Mouse (Mus musculus) liver, embryonic 14.5 days (tissue): ENCODE data around the gene Gpr183. TPM values are rescaled to one million over a fixed set of nuclear protein-coding genes. Genes with fewer than 3 reads are reported as not detected.

Experiments used
- ATAC-seq: fragments of 200-750 bp; cut with Nextera tagmentation; 2 replicates; pipeline ENCODE4 v1.8.0; 2017; ENCODE audit warnings: moderate number of reproducible peaks, mild to moderate bottlenecking, moderate library complexity; ENCODE audit not compliant: insufficient read depth
- DNase-seq, 3 experiments: peaks; one replicate each; pipeline ENCODE4 v3.0.0-alpha.2; 2012 to 2013; ENCODE audit warnings: low read depth in 3 of 3, low spot score in 3 of 3
- H3K27ac ChIP-seq: fragments of 300-500 bp; sonication (generic); 2 replicates; pipeline ENCODE4 v1.5.1; 2014; ENCODE audit warnings: moderate library complexity, mild to moderate bottlenecking, control low read depth, inconsistent platforms
- H3K27me3 ChIP-seq: fragments of 300-500 bp; sonication (generic); 2 replicates; pipeline ENCODE4 v1.6.1; 2014; ENCODE audit warnings: mild to moderate bottlenecking, low read length, moderate library complexity; ENCODE audit not compliant: control insufficient read depth, insufficient read depth
- H3K36me3 ChIP-seq: fragments of 300-500 bp; sonication (generic); replicated peaks from 2 replicates; pipeline ENCODE4 v1.6.1; 2014; ENCODE audit warnings: low read depth; ENCODE audit not compliant: control insufficient read depth, insufficient read depth
- H3K4me1 ChIP-seq, 2 experiments: fragments of 200-500 bp in 1 of 2; fragments of 300-500 bp in 1 of 2; sonication (generic) in 1 of 2; replicated peaks; 2 replicates each; pipeline ENCODE4 v1.6.1; 2012 to 2014; ENCODE audit warnings: antibody characterized with exemption in 1 of 2, inconsistent platforms in 1 of 2, low read length in 1 of 2; ENCODE audit not compliant: control insufficient read depth in 2 of 2, insufficient read depth in 2 of 2
- H3K4me2 ChIP-seq: fragments of 300-500 bp; sonication (generic); 2 replicates; pipeline ENCODE4 v1.6.1; 2014; ENCODE audit warnings: low read depth, mild to moderate bottlenecking, control low read depth, moderate library complexity
- H3K4me3 ChIP-seq, 2 experiments: fragments of 200-500 bp in 1 of 2; fragments of 300-500 bp in 1 of 2; sonication (generic) in 1 of 2; 2 replicates each; pipeline ENCODE4 v1.5.1; 2012 to 2014; ENCODE audit warnings: low read depth in 2 of 2, low read length in 2 of 2, mild to moderate bottlenecking in 2 of 2, control low read depth in 1 of 2, inconsistent platforms in 1 of 2, moderate library complexity in 1 of 2; ENCODE audit not compliant: insufficient read depth in 1 of 2
- H3K9ac ChIP-seq: fragments of 300-500 bp; sonication (generic); replicated peaks from 2 replicates; pipeline ENCODE4 v1.6.1; 2014; ENCODE audit warnings: mild to moderate bottlenecking, control low read depth, moderate library complexity
- H3K9me3 ChIP-seq: fragments of 300-500 bp; sonication (generic); 2 replicates; pipeline ENCODE4 v1.6.1; 2016; ENCODE audit warnings: low read length, mixed read lengths; ENCODE audit not compliant: control insufficient read depth
- CTCF ChIP-seq: IDR thresholded peaks from 2 replicates; pipeline ENCODE4 v1.5.1; 2016; ENCODE audit warnings: antibody characterized with exemption, low read depth, control low read depth
- EP300 ChIP-seq: IDR thresholded peaks from 2 replicates; pipeline ENCODE4 v1.6.1; 2016; ENCODE audit warnings: antibody characterized with exemption, low read depth
- WGBS: fragments of 180-500 bp; shearing (Covaris S2); extraction: QIAGEN DNeasy Blood & Tissue Kit; methylation state at CpG from one replicate; pipeline ENCODE4 v1.1.7; 2014; ENCODE audit not compliant: insufficient replicate concordance; 5-methylcytosine and 5-hydroxymethylcytosine counted together
- polyA plus RNA-seq, 2 experiments: library from polyadenylated mRNA; depleted of rRNA in 1 of 2; stranded (reverse) in 1 of 2; unstranded in 1 of 2; fragments of >200 nt; fragmentation: Nextera tagmentation in 1 of 2; extraction: Ambion mirVana in 1 of 2; gene quantifications; 2 replicates each; pipeline versions ENCODE4 v1.2.1 to v1.2.3; 2012 to 2014

Gene Gpr183
- polyA plus RNA-seq, 2 experiments, result 0.62 to 0.75 TPM

DNA sequence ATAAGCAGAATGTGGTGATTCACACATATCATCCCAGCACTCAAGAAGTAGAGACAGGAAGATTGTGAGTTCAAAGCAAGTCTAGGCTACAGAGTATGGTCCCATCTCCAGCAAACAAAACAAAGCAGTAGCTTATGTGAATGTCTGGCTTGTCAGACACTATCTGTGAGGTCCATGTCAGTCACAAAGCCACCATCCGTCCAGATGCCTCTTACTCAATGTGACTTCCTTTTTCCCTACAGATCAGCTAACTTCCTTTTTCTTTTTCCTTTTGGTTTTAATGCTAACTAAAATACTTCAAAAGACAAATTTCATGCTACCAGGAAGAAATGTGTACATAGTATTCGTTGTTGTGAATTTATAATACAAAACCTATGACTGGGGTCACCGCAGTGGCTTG is 20.5 kb upstream of the Gpr183 start:
- no peaks in the 10 kb centered on the region for H3K9me3 ChIP-seq
- H3K36me3 ChIP-seq, result no peaks in the 10 kb centered on the region
- H3K27me3 ChIP-seq, result no peaks in the 10 kb centered on the region
- 16% methylated on average over 3 of the region's 3 CpGs for WGBS
- DNase-seq (no peak), ATAC-seq (no peak)
- H3K4me3 ChIP-seq, result no peak overlapping the region
- H3K9ac ChIP-seq, result no peak overlapping the region
- TF ChIP-seq EP300 (no peak), CTCF (no peak)
- no peak overlapping the region for H3K4me2 ChIP-seq
- no peak overlapping the region for H3K27ac ChIP-seq
- peaks cover 0 to 19% of the 10 kb centered on the region in 2 experiments; a peak in 2 of 4 replicates for H3K4me1 ChIP-seq

DNA sequence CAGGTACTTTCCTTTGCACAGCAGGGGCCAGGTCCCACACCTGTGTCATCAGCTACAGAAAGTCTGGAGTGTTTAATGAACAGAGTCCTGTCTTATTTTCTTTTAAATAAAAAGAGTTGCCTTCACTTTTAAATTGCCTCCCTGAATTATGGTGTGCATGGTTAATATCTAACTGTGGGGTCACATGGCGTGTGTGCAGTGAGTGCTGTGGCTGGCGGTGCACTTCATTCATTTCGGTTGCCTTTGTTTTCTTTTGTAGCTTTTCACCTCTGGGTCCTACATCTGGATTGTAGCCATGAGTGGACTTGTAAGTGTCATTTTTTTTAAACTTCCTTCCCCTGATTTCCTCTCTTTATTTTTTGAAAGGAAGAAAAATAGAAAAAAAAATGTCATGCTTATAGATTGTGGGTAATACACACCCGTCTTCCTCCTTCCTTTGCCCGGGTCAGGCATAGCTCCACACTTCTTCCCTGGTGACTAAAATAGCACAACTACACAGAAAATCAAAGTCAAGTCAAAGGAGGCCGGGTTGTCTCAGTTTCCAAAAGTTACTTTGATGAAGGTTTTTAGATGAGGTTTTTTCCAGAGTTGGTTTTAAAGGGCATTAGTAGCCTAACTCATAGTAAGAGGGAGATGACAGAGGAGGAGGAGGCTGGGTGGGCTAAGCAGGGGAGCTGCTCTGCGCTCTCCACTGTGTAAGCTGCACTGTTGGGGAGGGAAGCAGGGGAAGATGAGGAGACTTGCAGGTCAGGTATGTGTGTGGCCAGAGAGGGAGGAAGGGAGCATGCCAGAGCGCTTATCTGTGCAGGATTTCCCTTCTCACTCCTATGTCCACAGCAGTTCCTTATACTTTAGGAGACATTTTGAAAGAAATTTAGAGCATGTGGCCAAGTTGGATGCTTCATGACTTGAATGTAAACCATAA is 18.3 kb upstream of the Gpr183 start:
- no peaks in the 10 kb centered on the region for H3K36me3 ChIP-seq
- H3K4me2 ChIP-seq, result no peak overlapping the region
- H3K9ac ChIP-seq, result no peak overlapping the region
- TF ChIP-seq EP300 (no peak), CTCF (no peak)
- WGBS, result 35% methylated on average over 8 of the region's 8 CpGs
- H3K4me3 ChIP-seq, result no peak overlapping the region
- no peaks in the 10 kb centered on the region for H3K27me3 ChIP-seq
- H3K27ac ChIP-seq, result no peak overlapping the region
- no peak for DNase-seq
- peaks cover 0 to 14% of the 10 kb centered on the region in 2 experiments; a peak in 2 of 4 replicates for H3K4me1 ChIP-seq
- no peaks in the 10 kb centered on the region for H3K9me3 ChIP-seq
- peak; percentile 39; the same call in 1 of the 2 replicates for ATAC-seq

DNA sequence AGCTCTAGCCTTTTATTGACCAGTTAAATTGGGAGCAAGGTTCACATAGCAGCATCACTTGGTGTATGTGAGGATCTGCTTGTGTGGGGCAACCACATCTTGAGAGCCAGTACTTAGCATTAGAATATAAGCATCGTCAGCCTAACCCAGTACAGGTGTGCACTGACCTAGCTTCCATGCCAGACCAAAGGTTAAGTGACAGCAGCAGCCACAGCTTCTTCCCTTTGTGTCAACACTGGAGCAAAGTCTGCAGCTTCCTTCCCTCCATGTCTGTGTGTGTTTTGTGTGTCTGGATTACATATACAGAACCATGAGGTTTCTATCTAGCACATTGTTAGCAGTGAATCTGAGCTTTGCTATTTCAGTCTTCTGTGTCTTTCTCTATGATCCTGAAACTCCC is 16.5 kb upstream of the Gpr183 start:
- DNase-seq (no peak), ATAC-seq (no peak)
- peaks cover 0 to 12% of the 10 kb centered on the region in 2 experiments; a peak in 2 of 4 replicates for H3K4me1 ChIP-seq
- WGBS, result 64% methylated on average over 1 of the region's 1 CpGs
- no peak overlapping the region for H3K4me3 ChIP-seq
- H3K27me3 ChIP-seq, result no peaks in the 10 kb centered on the region
- no peak for TF ChIP-seq CTCF
- TF ChIP-seq EP300, result no peak
- H3K4me2 ChIP-seq, result no peak overlapping the region
- no peaks in the 10 kb centered on the region for H3K9me3 ChIP-seq
- H3K27ac ChIP-seq, result no peak overlapping the region
- H3K36me3 ChIP-seq, result no peaks in the 10 kb centered on the region
- H3K9ac ChIP-seq, result no peak overlapping the region

DNA sequence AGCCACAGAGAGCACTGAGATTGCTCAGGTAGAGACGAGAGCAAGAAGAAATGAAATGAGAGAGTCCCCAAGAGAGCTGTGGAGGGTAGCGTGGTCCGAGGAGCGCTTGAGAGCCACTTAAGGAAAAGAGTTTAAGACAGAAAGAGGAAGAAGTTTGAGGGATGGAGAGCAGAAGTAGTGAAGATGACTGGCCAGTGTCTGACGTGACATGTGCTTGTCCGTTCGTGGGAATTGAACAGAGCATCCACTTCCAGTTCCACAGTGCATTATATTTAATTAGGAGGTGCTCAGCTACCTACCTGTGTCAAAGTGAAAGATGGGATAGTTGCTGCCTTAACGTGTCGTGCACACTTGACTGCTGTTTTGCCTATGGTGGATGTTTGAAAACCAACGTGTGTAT is 8.1 kb upstream of the Gpr183 start:
- Histone ChIP-seq H3K27ac (no peak overlapping the region), H3K4me3 (no peak overlapping the region), H3K9ac (no peak overlapping the region), H3K9me3 (no peaks in the 10 kb centered on the region), H3K36me3 (no peaks in the 10 kb centered on the region), H3K4me2 (no peak overlapping the region), H3K4me1 (no peaks in the 10 kb centered on the region), H3K27me3 (no peaks in the 10 kb centered on the region)
- TF ChIP-seq CTCF, result no peak
- no peak for TF ChIP-seq EP300
- WGBS, result 68% methylated on average over 10 of the region's 10 CpGs
- DNase-seq, result no peak
- no peak for ATAC-seq

DNA sequence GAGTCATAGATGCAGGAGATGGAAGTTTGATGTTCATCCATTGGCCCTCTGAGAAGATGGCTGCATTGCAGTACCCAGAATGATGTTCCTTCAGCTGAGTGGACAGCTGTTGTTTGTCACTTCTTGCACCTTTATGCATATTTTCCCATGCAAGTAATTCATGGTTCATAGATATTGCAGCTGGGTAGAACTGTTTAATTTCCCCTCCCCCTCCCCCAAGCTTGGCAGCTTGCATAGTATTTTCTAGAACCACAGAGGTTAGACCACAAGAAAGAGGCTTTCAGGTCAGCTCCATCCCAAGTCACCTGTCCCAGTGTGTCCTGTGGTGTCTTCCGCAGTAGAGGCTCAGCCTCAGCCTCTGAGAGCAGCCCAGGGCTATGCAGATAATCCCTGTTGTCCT is 5.4 kb upstream of the Gpr183 start:
- H3K36me3 ChIP-seq, result no peaks in the 10 kb centered on the region
- no peak overlapping the region for H3K4me3 ChIP-seq
- no peak overlapping the region for H3K27ac ChIP-seq
- H3K27me3 ChIP-seq, result no peaks in the 10 kb centered on the region
- DNase-seq (no peak), ATAC-seq (no peak)
- no peak overlapping the region for H3K9ac ChIP-seq
- H3K4me1 ChIP-seq, result no peaks in the 10 kb centered on the region; a peak in 1 of 4 replicates
- TF ChIP-seq CTCF (no peak), EP300 (no peak)
- WGBS, result 75% methylated on average over 1 of the region's 1 CpGs
- no peak overlapping the region for H3K4me2 ChIP-seq
- no peaks in the 10 kb centered on the region for H3K9me3 ChIP-seq
